Mouse (Mus musculus) hematopoietic stem cell, adult 5-6 weeks (primary cell): ENCODE results near the gene Tmem176b. TPM values are rescaled to one million over a fixed set of nuclear protein-coding genes. Genes with fewer than 3 reads are reported as not detected.
"Not testable (repeated sequence)": the region's sequence is repeated elsewhere in the genome, so short reads cannot be mapped to it uniquely, and the experiment has no call there.

Experiments used
- ATAC-seq, 2 experiments: fragments of 125-278 bp in 1 of 2; replicated peaks in 1 of 2; 2 replicates each; pipeline ENCODE4 v1.8.0; 2016 to 2017; ENCODE audit warnings: inconsistent platforms in 2 of 2, mild to moderate bottlenecking in 2 of 2, moderate number of reproducible peaks in 2 of 2, low read depth in 1 of 2, moderate TSS enrichment in 1 of 2; ENCODE audit not compliant: low FRiP score in 2 of 2, poor library complexity in 2 of 2, severe bottlenecking in 2 of 2, insufficient read depth in 1 of 2, low TSS enrichment in 1 of 2
- total RNA-seq: library from RNA; stranded (forward); fragments of 172-1452, 232-1000 nt; gene quantifications from 2 replicates; pipeline ENCODE4 v1.2.3, GENCODE M21; 2017

Tmem176b gene
- 261 and 319 TPM in 2 replicates for total RNA-seq

- peak; percentile 83 to 86 for ATAC-seq
Measured at GRCm38 (mm10) chr6:48840973-48841625, at the start of gene Tmem176b. TSS of gene Tmem176b (minus strand) at chr6:48841496.

GRCm38 (mm10) chr6:48876510-48877135, 35.3 kb upstream of the Tmem176b start:
- no peak for ATAC-seq

GRCm38 (mm10) chr6:48875515-48875914, 34.2 kb upstream of the Tmem176b start:
- ATAC-seq: no peak

GRCm38 (mm10) chr6:48874576-48874975, 33.3 kb upstream of the Tmem176b start:
- ATAC-seq: no peak

- ATAC-seq: no peak
Measured at GRCm38 (mm10) chr6:48872596-48872995, 31.3 kb upstream of the Tmem176b start, which contains the start of gene Aoc1. TSS of gene Aoc1 (plus strand) at chr6:48872896.

GRCm38 (mm10) chr6:48869774-48870173, 28.5 kb upstream of the Tmem176b start:
- ATAC-seq: no peak

- ATAC-seq: no peak
Measured at GRCm38 (mm10) chr6:48867158-48867557, 25.9 kb upstream of the Tmem176b start.

GRCm38 (mm10) chr6:48866355-48866950, 25.2 kb upstream of the Tmem176b start:
- ATAC-seq: not testable (repeated sequence)

- ATAC-seq: no peak
Measured at GRCm38 (mm10) chr6:48865152-48865745, 24.0 kb upstream of the Tmem176b start.

- ATAC-seq: no peak
Measured at GRCm38 (mm10) chr6:48864723-48865122, 23.4 kb upstream of the Tmem176b start.

GRCm38 (mm10) chr6:48864181-48864580, 22.9 kb upstream of the Tmem176b start:
- ATAC-seq: no peak

- ATAC-seq: no peak
Measured at GRCm38 (mm10) chr6:48863488-48863887, 22.2 kb upstream of the Tmem176b start.

GRCm38 (mm10) chr6:48862816-48863215, 21.5 kb upstream of the Tmem176b start:
- ATAC-seq: no peak

GRCm38 (mm10) chr6:48861616-48862280, 20.5 kb upstream of the Tmem176b start:
- ATAC-seq: no peak

GRCm38 (mm10) chr6:48860851-48861250, 19.6 kb upstream of the Tmem176b start:
- no peak for ATAC-seq

GRCm38 (mm10) chr6:48860130-48860815, 19.0 kb upstream of the Tmem176b start:
- peak; percentile 77 to 82 for ATAC-seq

GRCm38 (mm10) chr6:48857613-48858302, 16.5 kb upstream of the Tmem176b start:
- no peak for ATAC-seq
